Mouse (Mus musculus): ENCODE results near the gene Ttll9. TPM values are rescaled to one million over a fixed set of nuclear protein-coding genes. Genes with fewer than 3 reads are reported as not detected.

The Ttll9 gene
- total RNA-seq (2021), result under 1 TPM in 1 of 2 experiments, not detected in 1; 0.42 TPM
- long read RNA-seq, experiment 1, result 0 reads
- long read RNA-seq, experiment 2, result 0 reads

- peak in 1 of 2 experiments; percentile 67 for DNase-seq (ENCODE audit: low spot score in 2 of 2)
Observed at GRCm38 (mm10) chr2:152962091-152962793, at the start of gene Ttll9. Ttll9 (plus strand) TSS chr2:152962485.

- DNase-seq (ENCODE audit: low spot score in 2 of 2), result no peak
Observed at GRCm38 (mm10) chr2:152913471-152913870, 48.8 kb upstream of the Ttll9 start.

GRCm38 (mm10) chr2:152914310-152915120, 47.8 kb upstream of the Ttll9 start:
- DNase-seq (ENCODE audit: low spot score in 2 of 2), result peak; percentile 70 to 85

- DNase-seq (ENCODE audit: low spot score in 2 of 2), result no peak
Observed at GRCm38 (mm10) chr2:152915453-152915852, 46.8 kb upstream of the Ttll9 start.

GRCm38 (mm10) chr2:152916111-152916510, 46.2 kb upstream of the Ttll9 start:
- no peak for DNase-seq (ENCODE audit: low spot score in 2 of 2)

GRCm38 (mm10) chr2:152917671-152918070, 44.6 kb upstream of the Ttll9 start:
- no peak for DNase-seq (ENCODE audit: low spot score in 2 of 2)

- no peak for DNase-seq (ENCODE audit: low spot score in 2 of 2)
Observed at GRCm38 (mm10) chr2:152922376-152922775, 39.9 kb upstream of the Ttll9 start.

GRCm38 (mm10) chr2:152923621-152924020, 38.7 kb upstream of the Ttll9 start:
- DNase-seq (ENCODE audit: low spot score in 2 of 2), result no peak

GRCm38 (mm10) chr2:152924128-152924527, 38.2 kb upstream of the Ttll9 start:
- DNase-seq (ENCODE audit: low spot score in 2 of 2), result no peak

- DNase-seq (ENCODE audit: low spot score in 2 of 2), result no peak
Observed at GRCm38 (mm10) chr2:152924543-152924942, 37.7 kb upstream of the Ttll9 start.

GRCm38 (mm10) chr2:152925189-152925872, 37.0 kb upstream of the Ttll9 start:
- DNase-seq (ENCODE audit: low spot score in 2 of 2), result peak in 1 of 2 experiments; percentile 55

- DNase-seq (ENCODE audit: low spot score in 2 of 2), result no peak
Observed at GRCm38 (mm10) chr2:152926896-152927295, 35.4 kb upstream of the Ttll9 start.

GRCm38 (mm10) chr2:152927371-152927770, 34.9 kb upstream of the Ttll9 start:
- no peak for DNase-seq (ENCODE audit: low spot score in 2 of 2)

GRCm38 (mm10) chr2:152928219-152928987, 33.9 kb upstream of the Ttll9 start:
- DNase-seq (ENCODE audit: low spot score in 2 of 2), result no peak

- DNase-seq (ENCODE audit: low spot score in 2 of 2), result no peak
Observed at GRCm38 (mm10) chr2:152928988-152929370, 33.3 kb upstream of the Ttll9 start.

- DNase-seq (ENCODE audit: low spot score in 2 of 2), result no peak
Observed at GRCm38 (mm10) chr2:152930276-152930675, 32.0 kb upstream of the Ttll9 start.

- no peak for DNase-seq (ENCODE audit: low spot score in 2 of 2)
Observed at GRCm38 (mm10) chr2:152931456-152932160, 30.7 kb upstream of the Ttll9 start.

- no peak for DNase-seq (ENCODE audit: low spot score in 2 of 2)
Observed at GRCm38 (mm10) chr2:152933048-152933447, 29.2 kb upstream of the Ttll9 start, which contains the start of gene Foxs1. Foxs1 (minus strand) TSS chr2:152933208.

- no peak for DNase-seq (ENCODE audit: low spot score in 2 of 2)
Observed at GRCm38 (mm10) chr2:152933614-152934013, 28.7 kb upstream of the Ttll9 start.

- peak in 1 of 2 experiments; percentile 47 for DNase-seq (ENCODE audit: low spot score in 2 of 2)
Observed at GRCm38 (mm10) chr2:152939846-152940245, 22.4 kb upstream of the Ttll9 start.

All from adrenal gland, postnatal 4 days (tissue).